Mouse (Mus musculus): Measurements from ENCODE around the gene Ndc80.

DNA sequence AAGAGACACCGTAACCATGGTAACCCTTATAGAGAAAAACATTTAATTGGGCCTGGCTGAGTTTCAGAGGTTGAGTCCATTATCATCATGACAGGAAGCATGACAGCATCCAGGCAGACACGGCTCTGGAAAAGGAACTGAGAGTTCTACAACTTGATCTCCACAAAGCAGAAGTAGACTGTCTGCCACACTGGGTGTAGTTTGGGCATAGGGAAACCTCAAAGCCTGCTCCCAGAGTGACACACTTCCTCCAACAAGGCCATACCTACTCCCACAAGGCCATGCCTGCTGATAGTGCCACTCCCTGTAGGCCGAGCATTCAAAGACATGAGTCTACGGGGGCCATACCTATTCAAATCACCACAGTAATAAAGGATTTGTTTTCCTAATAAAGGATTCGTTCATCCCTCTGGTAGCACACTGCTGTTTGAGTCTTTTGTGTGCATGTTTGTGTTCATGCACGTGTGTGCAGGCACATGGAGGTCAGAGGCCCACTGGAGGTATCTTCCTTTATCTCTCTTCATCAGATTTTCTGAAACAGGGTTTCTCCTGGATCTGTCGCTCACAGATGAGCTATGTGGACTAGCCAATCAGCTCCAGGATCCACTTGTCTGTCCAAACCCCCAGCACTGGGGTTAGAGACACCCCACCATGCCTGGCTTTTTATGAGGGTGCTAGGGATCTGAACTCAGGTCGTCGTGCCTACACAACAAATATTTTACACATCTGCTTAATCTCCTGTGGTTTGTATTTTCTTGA, 36.8 kb downstream of the Ndc80 start:
- TF ChIP-seq CTCF (IDR thresholded peaks at IDR 0.05; ENCODE audit: extremely low read depth, insufficient read depth, low read length) (no peak), POLR2A (IDR thresholded peaks at IDR 0.05; ENCODE audit: extremely low read depth, insufficient read depth, low read length) (no peak)
